Mouse (Mus musculus) heart, adult 18-20 months (tissue): ENCODE results near the gene Prim1. TPM values are rescaled to one million over a fixed set of nuclear protein-coding genes. Genes with fewer than 3 reads are reported as not detected.
"Not testable (repeated sequence)": the region's sequence is repeated elsewhere in the genome, so short reads cannot be mapped to it uniquely, and the experiment has no call there.

Source experiments
- DNase-seq, 2 experiments: peaks; one replicate each; pipeline ENCODE4 v3.0.0; 2021 to 2022; ENCODE audit warnings: mixed read lengths in 1 of 2
- total RNA-seq, 2 experiments: library from RNA; stranded (reverse); gene quantifications; 2 replicates each; pipeline ENCODE4 v1.2.3; 2021

Gene Prim1
- total RNA-seq, 2 experiments from 2014 or later = 1.5 to 2.2 TPM

DNA sequence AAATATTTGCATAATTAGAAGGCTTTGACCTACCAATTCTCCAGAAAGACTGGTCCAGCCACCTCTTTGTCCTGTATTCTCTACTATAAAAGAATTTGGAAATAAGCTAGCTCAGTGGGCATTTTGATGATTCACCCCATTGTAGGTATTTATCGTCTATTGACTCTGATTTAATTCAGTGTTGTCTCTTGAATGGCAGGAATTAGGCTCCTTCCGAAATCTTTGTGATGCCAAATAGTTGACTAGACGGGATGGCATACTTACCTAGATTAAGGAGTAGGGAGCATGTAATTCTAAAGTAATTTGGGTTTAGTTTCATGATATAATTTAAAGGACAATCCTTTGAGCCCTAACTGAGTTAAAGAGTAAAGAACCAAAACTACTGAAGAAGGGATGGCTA, 23.0 kb downstream of the Prim1 start:
- no peak for DNase-seq

DNA sequence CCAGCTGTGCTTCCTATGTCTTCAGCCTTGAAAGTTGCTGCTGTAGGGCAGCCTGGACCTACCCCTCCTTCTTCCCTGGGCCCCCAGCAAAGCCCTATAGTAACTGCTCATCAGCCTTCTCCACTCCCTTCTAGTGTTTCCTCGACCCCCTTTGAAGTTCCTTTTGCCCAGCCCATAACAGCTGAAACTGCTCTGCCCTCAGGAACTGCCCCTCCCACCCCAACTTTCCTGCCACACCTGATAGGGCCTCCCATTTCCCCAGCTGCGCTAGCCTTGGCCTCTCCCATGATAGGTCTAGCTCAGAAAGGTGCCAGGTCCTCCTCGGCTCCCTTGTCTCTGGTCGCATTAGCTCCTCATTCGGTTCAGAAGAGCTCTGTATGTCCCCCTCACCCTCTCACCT, 24.2 kb downstream of the Prim1 start:
- peak in 1 of 2 experiments; percentile 40 for DNase-seq

DNA sequence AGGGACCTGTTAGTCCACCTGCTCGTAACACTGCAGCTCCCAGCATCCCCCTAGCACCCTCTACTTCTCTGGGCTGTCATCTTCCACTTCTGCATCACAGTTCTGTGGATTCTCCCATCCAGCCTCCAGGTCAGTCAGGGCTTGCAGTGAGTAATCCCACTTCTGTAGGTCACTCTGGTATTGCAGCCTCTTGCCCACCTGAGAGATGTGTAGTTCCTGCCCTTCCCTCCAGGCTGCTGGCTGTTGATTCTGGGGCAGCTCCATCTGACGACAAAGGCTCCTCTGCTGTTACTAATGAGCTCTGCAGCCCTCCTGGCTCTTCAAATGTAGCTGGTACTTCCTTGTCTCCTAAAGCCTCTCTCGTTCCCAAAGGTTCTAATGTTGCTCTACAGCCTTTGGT, 24.9 kb downstream of the Prim1 start:
- DNase-seq = no peak

DNA sequence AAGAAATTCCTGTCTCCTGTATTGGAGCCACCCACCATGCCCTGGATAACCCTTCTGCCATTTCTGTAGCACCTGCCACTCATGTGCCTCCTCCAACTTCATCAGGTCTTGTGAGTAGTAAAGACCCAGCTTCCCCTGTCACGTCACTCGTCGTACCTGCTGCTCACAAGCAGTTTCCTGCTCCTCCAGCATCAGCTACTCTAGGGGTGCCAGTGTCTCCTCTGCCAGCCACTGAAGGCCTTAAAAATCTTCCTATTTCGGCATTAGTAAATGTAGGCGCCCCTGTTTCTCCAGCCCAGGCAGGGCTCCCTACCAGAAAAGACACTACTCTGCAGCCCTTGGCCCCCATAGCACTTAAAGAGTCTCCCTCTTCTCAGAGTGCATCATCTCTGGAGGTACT, 25.3 kb downstream of the Prim1 start:
- DNase-seq = no peak

DNA sequence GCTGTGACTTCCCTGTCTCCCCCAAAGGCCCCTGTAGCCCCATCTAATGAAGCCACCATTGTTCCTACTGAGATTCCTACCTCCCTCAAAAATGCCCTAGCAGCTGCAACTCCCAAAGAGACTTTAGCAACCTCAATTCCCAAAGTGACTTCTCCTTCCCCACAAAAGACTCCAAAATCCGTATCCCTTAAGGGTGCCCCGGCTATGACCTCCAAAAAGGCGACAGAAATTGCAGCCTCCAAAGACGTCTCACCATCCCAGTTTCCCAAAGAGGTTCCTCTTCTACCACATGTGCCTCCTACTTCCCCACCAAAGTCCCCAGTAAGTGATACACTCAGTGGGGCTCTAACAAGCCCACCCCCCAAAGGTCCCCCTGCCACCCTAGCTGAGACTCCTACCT, 26.7 kb downstream of the Prim1 start:
- no peak for DNase-seq

DNA sequence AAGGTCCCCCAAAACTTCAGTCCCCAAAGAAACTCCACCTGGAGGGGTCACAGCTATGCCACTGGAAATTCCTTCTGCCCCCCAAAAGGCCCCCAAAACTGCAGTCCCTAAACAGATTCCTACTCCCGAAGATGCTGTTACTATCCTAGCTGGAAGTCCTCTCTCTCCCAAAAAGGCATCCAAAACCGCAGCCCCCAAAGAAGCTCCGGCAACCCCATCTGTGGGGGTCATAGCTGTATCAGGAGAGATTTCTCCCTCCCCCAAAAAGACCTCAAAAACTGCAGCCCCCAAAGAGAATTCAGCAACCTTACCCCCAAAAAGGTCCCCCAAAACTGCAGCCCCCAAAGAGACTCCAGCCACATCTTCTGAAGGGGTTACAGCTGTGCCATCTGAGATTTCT, 27.5 kb downstream of the Prim1 start:
- no peak for DNase-seq

DNA sequence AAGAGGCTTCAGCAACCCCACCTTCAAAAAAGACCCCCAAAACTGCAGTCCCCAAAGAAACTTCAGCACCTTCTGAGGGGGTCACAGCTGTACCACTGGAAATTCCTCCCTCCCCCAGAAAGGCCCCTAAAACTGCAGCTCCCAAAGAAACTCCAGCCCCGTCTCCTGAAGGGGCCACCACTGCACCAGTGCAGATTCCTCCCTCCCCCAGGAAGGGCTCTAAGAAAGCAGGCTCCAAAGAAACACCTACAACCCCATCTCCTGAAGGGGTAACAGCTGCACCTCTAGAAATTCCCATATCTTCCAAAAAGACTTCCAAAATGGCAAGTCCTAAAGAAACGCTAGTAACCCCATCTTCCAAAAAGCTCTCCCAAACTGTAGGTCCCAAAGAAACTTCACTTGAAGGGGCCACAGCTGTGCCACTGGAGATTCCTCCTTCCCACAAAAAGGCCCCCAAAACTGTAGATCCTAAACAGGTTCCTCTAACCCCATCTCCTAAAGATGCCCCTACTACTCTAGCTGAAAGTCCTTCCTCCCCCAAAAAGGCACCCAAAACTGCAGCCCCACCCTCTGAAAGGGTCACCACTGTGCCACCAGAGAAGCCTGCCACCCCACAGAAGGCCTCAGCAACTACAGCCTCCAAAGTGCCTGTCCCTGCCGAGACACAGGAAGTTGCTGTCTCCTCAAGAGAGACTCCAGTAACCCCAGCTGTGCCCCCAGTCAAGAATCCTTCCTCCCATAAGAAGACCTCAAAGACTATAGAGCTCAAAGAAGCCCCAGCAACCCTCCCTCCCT, 28.3 kb downstream of the Prim1 start:
- DNase-seq = no peak

DNA sequence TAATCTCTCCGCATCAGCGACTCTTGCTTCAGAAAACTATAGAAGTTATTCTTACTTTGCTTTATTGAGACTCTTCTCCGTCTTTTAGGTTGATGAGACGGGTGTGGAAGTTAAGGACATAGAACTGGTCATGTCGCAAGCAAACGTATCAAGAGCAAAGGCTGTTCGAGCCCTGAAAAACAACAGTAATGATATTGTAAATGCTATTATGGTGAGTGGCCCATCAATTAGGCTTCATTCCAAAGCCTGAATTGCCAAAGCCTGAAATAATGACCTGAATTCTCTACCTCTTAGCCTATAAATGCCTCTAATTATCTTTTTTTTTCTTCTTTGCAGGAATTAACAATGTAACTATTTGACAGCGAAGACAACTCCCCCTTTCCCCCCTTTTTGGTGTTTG, 33.2 kb downstream of the Prim1 start:
- no peak for DNase-seq

DNA sequence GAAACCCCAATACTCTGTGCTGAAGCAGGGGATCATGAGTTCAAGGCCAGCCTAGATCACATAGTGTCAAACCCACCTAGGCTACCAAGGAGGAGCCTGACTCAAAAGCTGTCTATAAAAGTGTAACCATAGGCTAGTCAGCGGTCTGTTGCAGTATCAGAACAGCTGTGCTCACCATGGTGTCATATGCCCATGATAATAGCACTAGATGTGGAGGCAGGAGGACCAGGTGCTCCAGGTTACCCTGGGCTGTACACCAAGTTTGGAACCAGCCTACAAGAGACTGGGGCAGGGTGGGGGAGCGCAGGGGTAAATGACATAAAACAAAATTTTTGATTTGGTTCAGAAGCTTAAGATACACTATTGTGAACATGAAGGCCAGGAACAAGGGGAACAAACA, 34.8 kb downstream of the Prim1 start:
- no peak for DNase-seq

DNA sequence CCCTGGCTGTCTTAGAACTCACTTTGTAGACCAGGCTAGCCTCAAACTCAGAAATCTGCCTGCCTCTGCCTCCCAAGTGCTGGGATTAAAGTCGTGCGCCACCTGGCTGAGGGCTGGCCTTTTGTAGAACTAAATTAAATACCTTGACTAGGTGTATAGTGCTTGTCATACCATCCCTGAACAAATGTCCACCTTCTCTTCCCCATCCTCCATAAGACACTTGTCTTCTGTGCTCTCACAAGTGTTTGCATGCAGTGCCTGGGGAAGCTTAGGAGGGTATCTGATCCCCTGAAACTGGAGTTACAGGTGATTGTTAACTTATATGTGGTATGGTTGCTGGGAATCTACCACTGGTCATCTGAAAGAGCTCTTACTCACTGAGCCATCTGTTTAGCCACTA, 35.4 kb downstream of the Prim1 start:
- no peak for DNase-seq

DNA sequence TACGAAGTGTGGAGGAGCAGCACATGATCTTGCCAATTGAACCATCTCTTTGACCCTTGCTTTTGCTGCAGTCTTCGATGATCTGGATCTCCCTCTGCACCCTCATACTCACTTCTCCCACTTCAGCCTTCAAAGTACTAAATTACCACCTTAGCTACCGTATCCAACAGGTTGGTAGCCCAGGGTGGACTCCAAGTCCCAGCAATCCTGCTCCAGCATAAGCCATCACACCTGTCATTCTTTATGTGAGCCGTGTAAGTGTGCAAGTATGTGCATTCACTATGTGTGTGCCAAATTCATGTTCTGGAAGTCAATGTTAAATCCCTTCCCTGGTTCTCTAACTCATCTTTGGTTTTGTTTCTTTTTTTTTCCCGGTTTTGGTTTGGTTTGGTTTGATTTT, 36.6 kb downstream of the Prim1 start:
- DNase-seq = no peak

DNA sequence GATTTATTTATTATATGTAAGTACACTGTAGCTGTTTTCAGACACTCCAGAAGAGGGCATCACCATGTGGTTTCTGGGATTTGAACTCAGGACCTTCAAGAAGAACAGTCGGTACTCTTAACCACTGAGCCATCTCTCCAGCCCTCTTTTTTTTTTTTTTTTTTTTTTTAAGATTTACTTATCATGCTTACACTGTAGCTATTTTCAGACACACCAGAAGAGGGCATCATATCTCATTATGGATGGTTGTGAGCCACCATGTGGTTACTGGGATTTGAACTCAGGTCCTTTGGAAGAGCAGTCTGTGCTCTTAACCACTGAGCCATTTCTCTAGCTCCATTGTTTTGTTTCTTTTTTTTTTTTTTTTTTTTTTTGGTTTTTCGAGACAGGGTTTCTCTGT, 37.2 kb downstream of the Prim1 start:
- DNase-seq = not testable (repeated sequence)

DNA sequence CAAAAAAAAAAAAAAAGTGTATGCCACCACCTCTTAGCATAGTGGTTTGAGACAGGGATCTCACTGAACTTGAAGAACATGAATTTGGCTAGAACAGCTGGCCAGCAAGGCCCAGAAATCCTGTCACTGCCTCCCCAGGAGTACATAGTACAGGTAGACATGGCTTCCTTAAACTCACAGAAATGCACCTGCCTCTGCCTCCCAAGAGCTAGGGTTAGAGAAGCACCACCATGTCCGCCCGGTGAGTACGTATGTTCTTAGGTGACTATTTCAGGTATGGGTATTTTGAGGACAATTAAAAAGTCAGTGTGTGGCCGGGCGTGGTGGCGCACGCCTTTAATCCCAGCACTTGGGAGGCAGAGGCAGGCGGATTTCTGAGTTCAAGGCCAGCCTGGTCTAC, 38.0 kb downstream of the Prim1 start:
- DNase-seq = no peak

DNA sequence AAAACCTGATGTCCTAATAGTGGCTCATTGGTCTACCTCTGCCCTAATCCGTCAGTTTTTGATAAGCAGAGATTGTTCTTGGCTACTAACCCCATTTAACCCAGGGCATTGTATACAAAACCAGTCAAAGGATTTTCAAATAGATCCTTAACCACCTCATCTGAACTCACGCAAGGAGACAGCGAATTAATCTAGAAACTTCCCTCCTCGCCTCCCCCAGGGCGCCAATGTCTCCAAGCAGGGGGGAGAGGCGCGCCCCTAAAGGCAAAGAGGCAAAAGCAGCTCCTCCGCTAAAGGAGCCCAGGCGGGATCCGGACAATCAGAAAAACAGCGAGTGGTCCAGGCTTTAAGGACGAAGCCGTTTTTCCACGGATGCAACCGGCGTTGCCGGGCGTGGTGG, 43.2 kb downstream of the Prim1 start:
- no peak for DNase-seq

DNA sequence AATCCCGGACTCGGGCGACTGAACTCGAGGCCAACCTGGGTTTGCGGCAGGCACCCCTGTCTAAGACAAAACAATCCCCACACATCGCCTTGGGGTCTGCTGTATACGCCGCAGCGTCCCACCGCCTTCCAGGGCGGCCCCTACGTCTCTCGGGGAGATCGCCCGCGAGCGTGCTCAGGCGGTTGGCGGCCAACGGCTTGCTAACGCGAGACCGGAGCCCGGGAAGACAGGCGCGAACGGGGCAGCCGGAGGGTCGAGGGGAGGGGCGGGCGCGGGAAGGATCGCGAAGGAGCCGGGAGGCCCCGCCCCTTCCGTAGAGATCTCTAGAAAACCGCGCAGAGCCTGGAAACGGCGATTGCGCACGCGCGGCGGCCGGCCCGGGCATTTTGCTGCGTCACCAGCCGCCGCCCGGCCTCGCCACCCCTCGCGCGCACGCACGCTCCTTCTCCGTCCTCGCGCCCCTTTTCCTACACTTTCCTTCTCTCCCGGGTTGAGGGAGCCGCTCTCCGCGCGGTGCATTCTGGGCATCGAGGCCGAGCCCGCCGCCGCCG, 43.7 kb downstream of the Prim1 start, which contains the start of gene Ptges3:
Ptges3 (plus strand) TSS at position 354 of the 551 bp plus-strand sequence.
- peak; percentile 96 to 97 for DNase-seq

DNA sequence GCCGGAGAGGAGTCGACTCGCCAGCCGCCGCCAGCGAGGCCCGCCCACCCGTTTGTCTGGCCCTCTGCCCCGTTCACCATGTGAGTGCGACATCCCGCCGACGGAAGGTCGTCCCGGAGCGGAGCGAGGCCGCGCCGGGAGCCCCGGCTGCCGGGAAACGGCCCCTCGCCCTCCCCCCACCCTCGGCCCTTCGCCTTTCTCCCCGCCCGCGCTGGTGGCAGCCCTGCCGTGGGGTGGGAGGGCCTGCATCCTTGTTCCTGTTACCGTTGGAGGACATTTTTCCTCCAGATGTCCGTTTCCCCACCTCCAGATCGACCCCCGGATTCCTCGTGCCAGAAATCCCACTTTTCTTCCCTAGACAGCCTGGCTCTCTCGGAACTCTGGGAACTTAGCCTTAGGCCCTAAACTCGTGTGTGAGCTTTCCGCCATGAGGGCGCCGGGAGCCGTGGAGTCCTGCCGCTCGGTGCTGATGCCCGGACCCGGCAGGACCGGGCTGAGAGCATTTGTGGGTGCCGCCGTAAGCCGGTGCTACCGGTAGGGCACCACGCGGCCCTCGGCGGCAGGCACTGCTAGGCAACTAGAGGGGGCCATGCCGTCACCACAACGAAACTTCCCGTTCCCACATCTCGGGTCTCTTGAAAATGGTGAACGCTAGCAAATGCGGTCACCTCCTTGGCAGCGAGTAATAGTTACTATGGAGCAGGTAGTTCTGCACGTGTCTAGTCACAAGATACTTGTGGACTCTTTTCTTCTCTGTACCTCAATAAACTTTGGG, 44.4 kb downstream of the Prim1 start:
- DNase-seq = peak in 1 of 2 experiments; percentile 58

DNA sequence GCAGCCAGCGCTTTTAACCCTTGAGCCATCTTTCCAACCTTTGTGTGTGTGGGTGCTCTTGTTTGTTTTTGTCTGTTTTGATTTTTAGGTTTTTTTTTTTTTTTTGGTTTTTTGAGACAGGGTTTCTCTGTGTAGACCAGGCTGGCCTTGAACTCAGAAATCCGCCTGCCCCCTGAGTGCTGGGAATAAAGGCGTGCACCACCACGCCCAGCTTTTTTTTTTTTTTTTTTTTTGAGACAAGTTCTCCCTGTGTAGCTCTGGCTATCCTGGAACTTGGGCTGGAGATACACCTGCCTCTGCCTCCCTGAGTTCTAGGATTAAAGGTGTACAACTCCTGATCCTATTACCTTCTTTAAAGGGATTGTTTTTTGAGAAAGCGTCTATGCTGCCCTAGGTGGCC, 46.1 kb downstream of the Prim1 start:
- DNase-seq = no peak

DNA sequence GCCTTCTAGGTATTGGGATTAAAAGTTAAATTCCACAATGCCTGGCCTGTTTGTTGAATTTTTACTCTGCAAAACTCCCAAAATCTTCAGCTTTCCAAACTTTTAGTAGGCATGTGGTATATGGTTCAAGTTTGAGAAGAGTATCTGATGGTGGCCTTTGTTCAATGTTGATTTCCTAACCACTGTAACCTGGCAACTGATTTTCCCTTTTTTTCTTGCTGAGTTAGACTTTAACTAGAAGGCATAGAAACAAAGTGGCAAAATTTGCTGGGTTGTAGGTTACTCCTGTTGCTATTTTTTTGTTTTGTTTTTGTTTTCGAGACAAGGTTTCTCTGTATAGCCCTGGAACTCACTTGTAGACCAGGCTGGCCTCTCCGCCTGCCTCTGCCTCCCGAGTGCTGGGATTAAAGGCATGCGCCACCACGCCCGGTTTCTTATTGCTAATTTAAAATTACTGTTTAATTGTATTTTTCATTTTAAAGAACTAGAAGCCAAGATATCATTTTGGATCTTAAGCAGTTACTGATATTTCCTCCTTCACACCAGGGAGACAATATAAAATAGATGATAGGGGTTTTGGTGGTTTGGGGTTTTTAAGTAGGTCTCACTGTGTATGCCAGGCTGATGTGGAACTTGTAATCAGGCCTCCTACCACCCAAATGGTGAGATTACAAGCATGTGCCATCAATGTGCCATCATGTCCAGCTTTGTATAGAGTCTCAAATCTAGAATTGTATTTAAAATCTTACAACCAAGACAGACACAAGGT, 47.4 kb downstream of the Prim1 start:
- DNase-seq = no peak

DNA sequence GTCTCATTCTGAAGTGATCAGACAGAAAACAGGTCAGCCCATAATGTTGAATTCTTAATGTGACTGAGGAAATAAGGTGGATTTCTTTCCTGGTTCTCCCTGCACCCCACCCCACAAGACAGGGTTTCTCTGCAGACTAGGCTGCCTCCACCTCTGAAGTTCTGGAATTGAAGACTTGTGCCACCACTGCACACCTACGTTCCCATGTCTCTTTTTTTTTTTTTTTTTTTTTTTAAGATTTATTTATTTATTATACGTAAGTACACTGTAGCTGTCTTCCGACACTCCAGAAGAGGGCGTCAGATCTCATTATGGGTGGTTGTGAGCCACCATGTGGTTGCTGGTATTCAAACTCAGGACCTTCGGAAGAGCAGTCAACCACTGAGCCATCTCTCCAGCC, 51.1 kb downstream of the Prim1 start:
- DNase-seq = no peak

DNA sequence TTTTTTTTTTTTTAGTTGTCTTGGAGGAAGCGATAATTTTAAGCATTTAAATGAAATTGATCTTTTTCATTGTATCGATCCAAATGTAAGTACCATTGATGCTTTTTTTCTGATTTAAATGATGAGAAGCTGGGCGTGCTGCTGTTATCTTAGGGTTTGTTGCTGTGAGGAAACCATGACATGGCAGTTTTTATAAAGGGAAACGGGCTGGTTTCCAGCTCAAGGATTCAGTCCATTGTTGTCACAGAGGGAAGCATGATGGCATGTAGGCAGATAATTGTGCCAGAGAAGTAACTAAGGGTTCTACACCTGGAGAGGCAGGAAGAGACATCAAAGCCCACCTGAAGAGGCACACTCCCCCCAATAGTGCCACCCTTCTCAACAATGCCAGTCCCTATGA, 54.2 kb downstream of the Prim1 start:
- peak; percentile 50 to 51 for DNase-seq

DNA sequence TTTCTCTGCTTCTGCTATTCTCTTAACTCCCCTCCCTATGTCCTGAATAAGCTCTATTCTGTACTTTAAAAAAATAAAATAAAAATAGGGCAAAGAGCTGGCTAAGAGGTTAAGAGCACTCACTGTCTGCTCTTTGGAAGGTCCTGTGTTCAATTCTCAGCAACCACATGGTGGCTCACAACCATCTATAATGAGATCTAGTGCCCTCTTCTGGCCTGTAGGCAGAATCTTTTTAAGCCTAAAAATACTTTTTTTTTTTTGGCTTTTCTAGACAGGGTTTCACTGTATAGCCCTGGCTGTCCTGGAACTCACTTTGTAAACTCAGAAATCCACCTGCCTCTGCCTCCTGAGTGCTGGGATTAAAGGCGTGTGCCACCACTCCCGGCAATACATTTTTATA, 55.5 kb downstream of the Prim1 start:
- not testable (repeated sequence) for DNase-seq

DNA sequence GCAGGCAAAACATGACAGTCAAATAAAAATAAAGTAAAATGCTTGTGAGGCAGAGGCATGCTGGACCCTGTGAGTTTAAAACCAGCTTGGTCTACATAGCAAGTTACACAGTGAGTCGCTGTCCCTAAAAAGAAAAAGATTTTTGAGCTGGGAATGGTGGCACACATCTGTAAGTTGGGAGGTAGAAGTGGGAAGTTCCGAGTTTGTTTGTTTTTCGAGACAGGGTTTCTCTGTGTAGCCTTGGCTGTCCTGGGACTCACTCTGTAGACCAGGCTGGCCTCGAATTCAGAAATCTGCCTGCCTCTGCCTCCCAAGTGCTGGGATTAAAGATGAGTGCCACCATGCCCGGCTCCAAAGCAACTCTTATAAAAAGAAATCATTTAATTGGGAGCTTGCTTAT, 63.3 kb downstream of the Prim1 start:
- DNase-seq = not testable (repeated sequence)
